Mouse (Mus musculus) gastrocnemius, postnatal 14 days (tissue): ENCODE results near the gene Tbc1d10b. TPM values are rescaled to one million over a fixed set of nuclear protein-coding genes. Genes with fewer than 3 reads are reported as not detected.

Source experiments
- DNase-seq: peaks from one replicate; pipeline ENCODE4 v3.0.0; 2021; ENCODE audit warnings: mixed read lengths
- intact Hi-C: fragments of 180-260 bp; cut with DNase I; formaldehyde crosslinking; loops from one replicate; pipeline ENCODE4 v1.15.1; 2025; ENCODE audit warnings: low total_unique reads
- total RNA-seq, 2 experiments: library from RNA; stranded (reverse); gene quantifications; 2 replicates each; pipeline ENCODE4 v1.2.3; 2021

The Tbc1d10b gene
- total RNA-seq, 2 experiments from 2014 or later, result 32.1 to 32.9 TPM

DNA sequence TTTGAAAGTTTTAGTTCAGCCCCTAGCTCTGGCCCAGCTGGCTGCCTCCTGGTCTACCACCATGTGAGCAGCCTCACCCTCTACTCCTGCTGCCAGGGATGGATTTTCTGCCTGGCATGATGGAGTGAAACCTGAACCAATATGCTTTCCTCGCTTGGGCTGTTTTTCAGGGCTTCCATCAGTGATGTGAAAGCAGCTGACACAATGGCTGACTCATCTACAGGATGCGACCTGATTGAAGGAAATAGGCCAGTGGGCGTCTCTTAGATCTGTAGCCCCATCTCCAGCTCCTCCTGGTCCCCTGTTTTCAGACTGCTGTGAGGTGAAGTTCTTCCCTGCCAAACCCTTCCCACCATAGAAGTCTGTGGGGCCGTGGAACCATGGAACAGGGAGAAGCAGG, 31.3 kb downstream of the Tbc1d10b start:
- DNase-seq, result no peak
- intact Hi-C loops, result no loop called here

GRCm38 (mm10) chr7:127166501-127166900, 41.8 kb downstream of the Tbc1d10b start:
- DNase-seq, result no peak
- intact Hi-C loops, result no loop called here

DNA sequence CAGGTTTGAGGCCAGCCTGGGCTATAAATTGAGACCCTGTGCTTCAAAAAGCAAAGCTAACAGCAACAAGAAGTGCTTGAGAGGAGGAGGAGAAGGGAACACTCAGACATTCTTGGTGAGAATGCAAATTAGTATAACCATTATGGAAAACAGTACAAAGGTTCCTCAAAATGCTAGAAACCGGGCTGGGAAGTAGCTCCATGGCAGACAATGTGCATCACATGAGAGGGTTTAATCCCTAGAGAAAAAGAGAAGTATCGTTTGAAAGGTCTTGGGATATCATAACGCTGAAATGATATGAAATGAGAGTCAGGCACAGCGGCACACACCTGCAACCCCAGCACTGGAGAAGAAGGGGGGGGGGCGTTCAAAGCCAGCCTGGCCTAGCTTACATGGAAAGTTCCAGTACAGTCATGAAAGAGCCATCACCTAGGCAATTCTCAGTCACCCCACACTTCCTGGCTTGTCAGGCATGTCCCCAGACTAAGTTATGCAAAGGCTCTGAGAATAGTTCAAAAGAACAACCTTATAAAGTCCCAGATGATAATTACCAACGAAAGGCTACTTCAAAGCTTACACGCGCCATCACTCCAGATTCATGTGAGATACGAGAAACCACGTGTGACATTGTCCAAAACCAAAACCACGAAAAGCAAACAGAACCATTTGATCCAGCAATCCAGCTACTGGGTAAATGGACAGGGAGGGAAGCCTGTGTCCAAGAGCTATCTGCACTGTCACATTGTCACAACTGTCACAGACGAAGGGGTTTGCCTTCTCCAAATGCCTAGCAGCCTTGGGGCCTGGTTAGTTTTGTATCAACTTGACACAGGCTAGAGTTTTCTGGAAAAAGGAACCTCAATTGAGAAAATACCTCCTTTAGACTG, 42.4 kb downstream of the Tbc1d10b start:
- intact Hi-C loops, result no loop called here
- no peak for DNase-seq

DNA sequence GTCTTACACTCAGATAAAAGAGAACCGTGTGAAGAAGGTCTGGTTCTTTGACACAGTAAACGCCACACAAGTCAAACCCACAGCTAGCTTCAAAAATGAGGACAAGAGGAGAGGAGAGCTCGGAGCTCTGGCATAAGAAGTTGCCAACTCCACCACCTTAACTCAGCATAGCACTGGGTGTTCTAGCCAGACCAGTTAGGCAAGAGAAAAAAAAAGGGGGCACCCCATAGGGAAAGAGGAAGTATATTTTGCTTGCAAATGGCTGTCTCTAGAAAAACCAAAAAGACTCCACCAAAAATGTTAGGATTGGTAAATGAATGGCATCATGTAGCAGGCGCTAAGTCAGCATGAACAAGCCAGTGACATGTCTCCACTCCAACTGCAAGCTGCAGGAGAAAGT, 44.3 kb downstream of the Tbc1d10b start:
- intact Hi-C loops, result no loop called here
- no peak for DNase-seq

DNA sequence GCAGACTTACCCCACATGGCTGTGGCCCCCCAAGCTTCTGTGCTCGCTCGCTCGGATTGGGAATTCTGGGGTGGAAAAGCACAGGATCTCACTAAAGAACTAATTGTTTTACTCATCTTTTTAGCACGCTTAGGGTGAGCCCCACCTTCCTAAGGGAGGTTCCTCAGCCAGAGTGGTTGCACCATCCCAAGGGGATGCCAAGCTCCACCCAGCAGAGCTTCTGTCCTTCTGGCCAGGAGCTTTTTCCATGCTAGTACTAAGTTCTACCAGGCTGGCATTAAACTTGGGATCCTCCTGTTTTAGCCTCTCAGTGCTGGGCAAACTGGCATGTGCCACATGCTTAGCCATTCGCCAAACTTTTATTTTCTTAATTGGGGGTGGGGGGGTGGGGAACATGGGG, 45.7 kb downstream of the Tbc1d10b start:
- intact Hi-C loops, result no loop called here

DNA sequence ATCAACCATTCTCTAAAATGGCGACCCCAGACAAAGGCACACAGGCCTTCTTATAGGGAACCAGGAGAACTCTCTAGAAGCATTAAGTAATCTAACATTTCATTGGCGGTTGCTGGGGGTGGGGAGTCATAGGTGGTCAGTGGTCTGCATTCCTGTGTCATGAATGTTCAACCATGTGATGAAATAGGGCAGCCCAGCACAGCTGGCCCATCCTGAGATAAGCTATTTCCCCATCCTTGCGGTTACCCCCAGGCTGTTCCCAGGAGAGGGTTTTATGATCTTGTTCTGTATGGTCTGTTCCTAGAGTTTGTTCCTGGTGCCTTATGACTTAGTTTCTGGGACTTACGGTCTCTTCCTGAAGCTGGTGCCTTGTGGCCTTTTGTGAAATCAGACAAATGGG, 50.7 kb downstream of the Tbc1d10b start:
- no peak for DNase-seq
- intact Hi-C loops, result no loop called here

More for the DNA sequence above, 45.7 kb downstream of the Tbc1d10b start:
- DNase-seq, result no peak

- intact Hi-C loops, result no loop called here
- no peak for DNase-seq
These were observed 54.8 kb downstream of the Tbc1d10b start for GRCm38 (mm10) chr7:127153477-127153876.

DNA sequence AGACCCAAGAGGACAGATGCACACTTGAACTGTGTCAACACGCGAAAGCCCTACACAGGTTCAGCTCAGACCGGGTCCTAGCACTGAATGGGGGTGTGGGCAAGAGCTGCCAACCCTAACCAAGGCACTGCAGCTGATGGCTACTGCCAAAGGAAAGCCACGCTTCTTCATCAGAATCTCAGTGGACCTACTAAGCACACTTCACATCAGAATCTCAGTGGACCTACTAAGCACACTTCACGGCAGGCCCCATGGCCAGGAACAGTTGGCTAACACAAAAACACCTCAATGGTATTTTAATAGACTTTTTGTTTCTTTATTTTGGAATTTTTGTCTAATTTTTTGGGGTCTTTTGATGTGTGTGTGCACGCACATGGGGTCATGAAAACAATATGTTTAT, 55.8 kb downstream of the Tbc1d10b start:
- intact Hi-C loops, result no loop called here
- no peak for DNase-seq

DNA sequence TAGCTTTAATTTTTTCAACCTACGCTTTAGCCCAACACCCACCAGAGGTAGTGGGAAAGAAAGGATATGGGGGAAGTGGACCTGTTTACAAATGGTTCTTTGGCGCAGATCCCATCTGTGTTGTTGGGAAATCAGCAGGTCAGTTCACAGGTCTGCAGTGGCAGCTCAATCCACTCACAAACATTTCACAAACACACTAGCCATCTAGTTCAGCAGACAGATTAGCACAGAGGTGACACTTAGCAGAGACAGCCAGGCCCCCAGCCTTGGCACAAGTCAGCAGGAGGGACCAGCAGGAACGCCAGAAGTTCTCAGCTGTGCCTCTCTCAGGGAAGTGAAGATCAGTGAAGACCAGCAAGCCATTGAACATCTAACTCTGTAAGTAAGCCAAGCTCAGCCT, 60.4 kb downstream of the Tbc1d10b start:
- intact Hi-C loops, result no loop called here
- no peak for DNase-seq

Other genes with a start within 250 kb of the Tbc1d10b start
- gene Cdipt, start 232.6 kb downstream of the Tbc1d10b start, total RNA-seq, result 10 to 100 TPM; 34.9 to 38.5 TPM
- under 1 TPM; 0.59 to 0.78 TPM for gene Cdiptos, start 232.4 kb downstream of the Tbc1d10b start, total RNA-seq
- gene Mvp, start 193.8 kb downstream of the Tbc1d10b start, total RNA-seq, result 10 to 100 TPM; 19.5 to 27.1 TPM
- gene Pagr1b, start 192.0 kb downstream of the Tbc1d10b start, total RNA-seq, result under 1 TPM in 1 of 2 experiments, not detected in 1; 0.97 TPM
- gene Pagr1a, start 191.1 kb downstream of the Tbc1d10b start, total RNA-seq, result 10 to 100 TPM in 1 of 2 experiments, 1 to 10 TPM in 1; 8.6 to 15.3 TPM
- gene Gm42742, start 187.4 kb downstream of the Tbc1d10b start, total RNA-seq, result 10 to 100 TPM; 11.1 to 11.6 TPM
- 1 to 10 TPM; 1.6 TPM for gene Prrt2, start 187.3 kb downstream of the Tbc1d10b start, total RNA-seq
- 10 to 100 TPM; 53.6 to 58.2 TPM for gene Maz, start 181.4 kb downstream of the Tbc1d10b start, total RNA-seq
- 1 to 10 TPM; 5.1 to 6.0 TPM for gene Kif22, start 166.0 kb downstream of the Tbc1d10b start, total RNA-seq
- gene Zg16, start 121.1 kb downstream of the Tbc1d10b start, total RNA-seq, result not detected
- under 1 TPM; 0.95 to 0.96 TPM for gene AI467606, start 117.1 kb downstream of the Tbc1d10b start, total RNA-seq
- 1 to 10 TPM in 1 of 2 experiments, under 1 TPM in 1; 0.97 to 1.4 TPM for gene Qprt, start 86.2 kb downstream of the Tbc1d10b start, total RNA-seq
- under 1 TPM; 0.24 to 0.27 TPM for gene Spn, start 70.6 kb downstream of the Tbc1d10b start, total RNA-seq
- gene Cd2bp2, start 12.4 kb downstream of the Tbc1d10b start, total RNA-seq, result 10 to 100 TPM; 30.0 to 32.0 TPM
- over 10,000 TPM; 57,620 to 58,231 TPM for gene Mylpf, start 422 bp upstream of the Tbc1d10b start, total RNA-seq
- gene Zfp553, start 24.6 kb upstream of the Tbc1d10b start, total RNA-seq, result 1 to 10 TPM; 4.2 to 5.4 TPM
- gene Sept1, start 24.7 kb upstream of the Tbc1d10b start, total RNA-seq, result 1 to 10 TPM; 4.2 to 5.0 TPM
- 10 to 100 TPM; 18.0 to 21.6 TPM for gene Zfp771, start 35.8 kb upstream of the Tbc1d10b start, total RNA-seq
- 10 to 100 TPM; 24.7 to 27.0 TPM for gene Dctpp1, start 52.2 kb upstream of the Tbc1d10b start, total RNA-seq
- 10 to 100 TPM; 19.3 to 23.1 TPM for gene Sephs2, start 65.6 kb upstream of the Tbc1d10b start, total RNA-seq
- gene Itgal, start 87.8 kb upstream of the Tbc1d10b start, total RNA-seq, result under 1 TPM; 0.42 to 0.62 TPM
- 10 to 100 TPM; 21.4 to 25.7 TPM for gene Zfp768, start 137.1 kb upstream of the Tbc1d10b start, total RNA-seq
- gene Zfp747, start 167.6 kb upstream of the Tbc1d10b start, total RNA-seq, result 1 to 10 TPM; 2.9 to 3.2 TPM
- 1 to 10 TPM; 1.7 TPM for gene 9130019O22Rik, start 178.7 kb upstream of the Tbc1d10b start, total RNA-seq
- gene E430018J23Rik, start 185.2 kb upstream of the Tbc1d10b start, total RNA-seq, result 1 to 10 TPM; 2.0 to 2.4 TPM
- gene Zfp764, start 198.4 kb upstream of the Tbc1d10b start, total RNA-seq, result 1 to 10 TPM; 2.1 to 3.1 TPM
- gene Zfp688, start 213.6 kb upstream of the Tbc1d10b start, total RNA-seq, result 1 to 10 TPM; 2.2 to 2.6 TPM
- 1 to 10 TPM; 1.0 to 1.5 TPM for gene Zfp689, start 240.7 kb upstream of the Tbc1d10b start, total RNA-seq